Mouse (Mus musculus): ENCODE measurements at regions not wholly inside any gene's neighbourhood (a gene's known extent, or its start where the extent isn't known, plus 50 kb on each side); places are given as distances from the start of the nearest gene placed in this dataset.

DNA sequence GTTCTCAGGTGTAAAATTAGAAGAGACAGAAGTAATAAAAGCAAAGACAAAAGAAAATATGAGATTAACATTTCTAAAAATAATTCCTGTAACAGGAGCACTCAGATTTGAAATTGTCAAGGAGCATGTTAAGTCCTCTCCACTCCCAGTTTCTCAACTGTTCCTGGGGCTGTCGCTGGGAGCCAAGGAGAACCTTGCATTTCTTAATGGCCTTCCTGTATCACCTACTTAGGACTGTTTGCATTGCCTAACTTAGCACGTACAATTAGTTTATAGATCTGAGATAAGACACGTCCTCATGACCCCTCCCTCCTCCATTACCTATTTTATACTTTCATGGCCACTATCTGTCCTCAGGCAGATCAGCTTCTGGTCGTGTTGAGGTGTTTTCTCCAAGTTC, 360.8 kb downstream of the Kcnj2 start:
- ATAC-seq (replicated peaks; ENCODE audit: poor library complexity), result no peak

DNA sequence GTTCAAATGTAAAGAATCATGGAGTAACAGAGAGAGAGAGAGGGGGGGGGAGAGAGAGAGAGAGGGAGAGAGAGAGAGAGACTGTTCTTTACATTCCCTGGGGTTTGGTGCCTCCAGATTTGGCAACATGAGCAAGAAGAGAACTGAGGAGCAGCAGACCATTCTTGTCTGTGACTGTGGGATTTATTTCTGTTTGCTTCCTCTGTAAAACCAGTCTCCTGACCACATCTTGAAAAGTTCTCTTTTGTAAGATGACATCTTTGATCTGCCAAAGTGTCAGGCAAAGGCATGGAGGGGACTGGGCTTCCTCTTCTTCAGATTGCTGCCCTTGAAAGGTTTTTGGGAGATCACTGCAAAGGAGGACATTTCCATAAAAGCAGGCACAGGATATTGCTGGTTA, 376.3 kb downstream of the Kcnj2 start:
- peak; percentile 52 for ATAC-seq (replicated peaks; ENCODE audit: poor library complexity)

DNA sequence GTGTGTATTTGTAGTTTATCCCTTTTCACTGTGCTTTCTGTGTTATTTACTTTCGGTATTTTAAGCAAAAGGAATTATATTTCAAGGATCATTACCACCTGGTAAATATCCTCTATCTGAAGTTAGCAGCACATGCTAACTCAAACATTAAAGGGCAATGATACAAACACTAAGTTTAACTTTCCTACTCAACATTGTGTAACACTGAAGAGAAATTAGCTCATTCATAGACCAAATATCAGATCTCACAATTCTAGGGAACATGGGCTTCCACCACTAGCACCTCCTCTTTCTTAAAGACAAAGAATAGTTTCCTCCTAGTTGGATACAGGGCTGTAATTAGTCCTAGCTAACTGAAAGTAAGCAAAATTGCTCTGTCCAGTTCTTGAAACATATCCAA, 377.4 kb downstream of the Kcnj2 start:
- peak; percentile 27; the same call in 1 of the 2 replicates for ATAC-seq (replicated peaks; ENCODE audit: poor library complexity)

DNA sequence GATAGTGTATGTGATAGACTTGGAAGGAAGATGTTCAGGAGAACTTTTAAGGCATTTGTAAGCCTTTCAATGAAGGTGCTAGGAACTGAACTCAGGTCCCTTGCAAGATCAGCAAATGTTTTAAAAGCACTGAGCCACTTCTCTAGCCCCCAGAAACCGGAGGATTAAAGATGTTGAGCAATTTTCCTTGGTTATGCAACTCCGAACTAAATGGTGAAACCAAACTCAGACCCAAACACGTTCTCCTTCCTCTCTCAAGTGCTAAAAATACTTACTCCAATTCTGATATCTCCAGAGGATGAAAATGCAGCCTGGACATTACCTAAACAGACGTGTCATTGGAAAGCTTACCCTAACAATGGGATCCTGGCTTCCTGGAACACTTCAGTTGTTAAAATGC, 378.8 kb downstream of the Kcnj2 start:
- ATAC-seq (replicated peaks; ENCODE audit: poor library complexity), result peak; percentile 61

DNA sequence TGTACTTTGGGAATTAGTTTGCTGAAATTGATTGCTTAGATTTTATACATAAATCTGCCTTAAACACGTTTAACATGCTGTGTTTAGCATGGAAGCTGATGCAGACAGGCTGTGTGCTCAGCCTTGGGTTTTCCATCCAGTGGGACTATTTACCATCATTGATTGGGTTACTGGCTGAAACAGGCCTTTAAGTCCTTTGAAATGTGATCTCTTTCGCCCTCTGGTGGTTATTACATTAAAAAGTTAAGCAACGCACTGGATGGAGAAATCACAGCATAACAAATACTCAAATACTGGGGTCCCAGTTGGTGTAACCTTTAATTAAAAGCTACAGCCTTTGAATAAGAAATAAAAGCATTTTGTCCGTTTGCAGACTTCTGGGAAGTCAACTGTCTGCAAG, 379.8 kb downstream of the Kcnj2 start:
- ATAC-seq (replicated peaks; ENCODE audit: poor library complexity), result peak; percentile 75

DNA sequence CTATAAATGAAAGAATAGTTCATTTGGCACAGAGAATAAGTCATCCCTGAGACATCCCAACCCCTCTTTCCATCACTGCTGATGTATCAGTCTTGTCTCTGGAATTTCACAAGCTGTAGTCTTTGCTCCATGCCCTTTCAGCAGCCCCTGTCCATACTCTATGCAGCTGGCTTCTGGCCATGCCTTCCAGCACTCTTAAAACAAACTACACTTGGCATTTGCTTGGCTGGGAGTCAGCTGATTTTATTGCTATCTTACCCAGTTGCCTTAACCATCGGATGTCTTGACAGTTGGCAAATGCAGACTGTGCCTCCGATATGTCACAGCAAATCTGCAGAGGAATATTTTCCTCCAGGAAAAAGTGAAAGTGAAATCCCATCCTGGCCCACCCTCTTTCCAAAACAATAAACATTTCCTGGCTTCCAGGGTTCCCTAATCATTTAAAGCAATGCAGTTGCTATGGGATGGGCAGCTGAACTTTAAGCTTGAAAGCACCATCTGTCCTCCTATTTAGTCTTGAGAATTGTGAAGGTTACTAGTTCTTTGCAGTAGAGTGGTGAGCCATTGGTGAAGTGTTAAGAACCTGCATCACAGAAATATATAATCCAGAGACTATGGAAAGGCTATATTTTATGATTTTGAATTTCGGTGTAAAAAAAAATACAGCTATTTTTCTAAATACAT, 385.0 kb downstream of the Kcnj2 start:
- ATAC-seq (replicated peaks; ENCODE audit: poor library complexity), result no peak

DNA sequence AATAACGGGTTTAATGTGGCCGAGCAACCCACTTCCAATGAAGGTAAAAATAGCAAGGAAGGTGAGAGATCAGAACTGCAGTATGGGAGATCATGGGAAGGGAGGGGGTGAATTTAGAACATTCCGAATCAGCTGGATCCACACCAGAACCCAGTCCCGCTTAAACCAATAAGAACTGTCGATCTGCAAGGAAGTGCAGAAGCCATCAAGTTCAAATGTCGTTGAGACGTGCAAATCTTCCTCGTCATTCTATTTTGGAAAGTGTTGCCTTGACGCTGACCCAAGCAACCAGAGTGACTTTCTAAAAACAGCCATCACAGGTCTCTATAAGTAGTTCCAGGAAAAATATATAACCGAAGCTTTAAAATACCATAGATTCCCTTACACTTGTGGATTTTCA, 394.1 kb downstream of the Kcnj2 start:
- ATAC-seq (replicated peaks; ENCODE audit: poor library complexity), result no peak

DNA sequence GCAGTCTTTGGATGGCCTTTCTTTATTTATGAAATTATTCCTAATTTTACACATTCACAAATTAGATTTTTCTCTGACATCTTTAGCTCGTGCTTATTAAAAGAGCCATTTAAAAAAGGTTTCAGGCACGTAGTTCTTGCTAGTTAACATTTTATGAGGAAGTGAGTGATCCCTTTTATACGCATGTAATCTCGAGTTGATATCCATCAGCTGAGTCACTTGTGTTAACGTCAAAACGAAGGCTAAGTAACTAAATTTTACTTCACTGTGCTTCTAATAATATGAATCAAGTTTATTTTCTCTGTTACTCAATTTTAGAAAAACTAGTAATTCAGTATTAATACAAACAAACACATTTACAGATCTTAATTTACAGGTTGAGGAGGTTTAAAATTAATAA, 419.0 kb downstream of the Kcnj2 start:
- ATAC-seq (replicated peaks; ENCODE audit: poor library complexity), result no peak

DNA sequence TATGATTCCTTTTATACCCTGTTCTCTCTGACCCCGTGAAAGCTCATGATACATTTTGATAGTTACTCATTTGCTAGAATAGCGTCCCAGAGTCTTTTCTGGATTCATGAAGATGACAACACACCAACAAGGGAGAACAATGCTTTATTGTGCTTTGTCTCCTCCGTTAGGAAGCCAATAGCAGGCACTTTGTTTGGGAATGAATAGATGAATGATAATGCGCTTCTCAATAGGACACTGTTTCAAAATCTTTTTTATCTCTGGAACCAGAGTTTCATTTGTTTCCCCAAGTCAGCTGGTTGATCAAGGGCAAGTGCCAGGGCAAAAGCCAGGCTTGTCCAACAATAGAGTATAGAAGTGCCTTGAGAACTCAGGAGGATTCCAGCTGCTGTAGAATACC, 446.5 kb downstream of the Kcnj2 start:
- ATAC-seq (replicated peaks; ENCODE audit: poor library complexity), result no peak

DNA sequence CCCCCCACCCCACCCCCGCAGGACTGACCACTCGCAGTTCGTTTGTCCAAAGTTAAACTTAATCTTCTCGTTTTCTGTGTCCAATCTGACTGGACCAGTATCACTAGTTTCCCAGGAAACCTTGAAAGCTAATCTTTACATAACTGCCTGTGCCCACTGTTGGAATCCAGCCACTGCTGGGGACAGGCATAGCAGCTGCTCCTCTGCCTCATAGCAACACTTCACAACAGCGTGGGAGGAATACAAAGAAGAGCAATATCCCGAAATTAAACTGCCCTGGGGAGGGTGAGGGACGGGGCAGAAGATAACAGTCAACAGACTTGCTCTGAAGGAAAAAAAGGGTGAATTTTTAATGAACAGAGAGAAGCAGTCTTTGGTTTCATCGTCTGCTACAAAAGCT, 456.8 kb downstream of the Kcnj2 start:
- no peak for ATAC-seq (replicated peaks; ENCODE audit: poor library complexity)

DNA sequence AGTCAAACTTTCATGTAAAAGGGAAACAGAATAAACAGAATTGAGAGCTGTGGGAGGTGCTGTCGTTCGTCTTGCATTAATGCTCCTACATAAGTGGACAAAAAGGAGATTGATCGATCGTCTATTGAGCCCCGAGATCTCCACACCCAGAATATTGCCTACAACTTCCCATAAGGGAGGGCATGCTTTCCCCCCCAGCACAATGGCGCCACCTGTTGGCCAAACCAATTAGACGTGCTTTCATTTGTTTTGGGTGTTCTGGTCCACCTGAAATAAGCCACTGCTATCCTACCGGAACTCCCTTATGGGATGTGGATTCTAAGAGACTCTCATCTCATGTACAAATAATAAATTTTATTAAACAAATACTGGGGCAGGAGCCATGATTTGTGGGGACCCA, 457.5 kb downstream of the Kcnj2 start:
- peak; percentile 93 for ATAC-seq (replicated peaks; ENCODE audit: poor library complexity)

DNA sequence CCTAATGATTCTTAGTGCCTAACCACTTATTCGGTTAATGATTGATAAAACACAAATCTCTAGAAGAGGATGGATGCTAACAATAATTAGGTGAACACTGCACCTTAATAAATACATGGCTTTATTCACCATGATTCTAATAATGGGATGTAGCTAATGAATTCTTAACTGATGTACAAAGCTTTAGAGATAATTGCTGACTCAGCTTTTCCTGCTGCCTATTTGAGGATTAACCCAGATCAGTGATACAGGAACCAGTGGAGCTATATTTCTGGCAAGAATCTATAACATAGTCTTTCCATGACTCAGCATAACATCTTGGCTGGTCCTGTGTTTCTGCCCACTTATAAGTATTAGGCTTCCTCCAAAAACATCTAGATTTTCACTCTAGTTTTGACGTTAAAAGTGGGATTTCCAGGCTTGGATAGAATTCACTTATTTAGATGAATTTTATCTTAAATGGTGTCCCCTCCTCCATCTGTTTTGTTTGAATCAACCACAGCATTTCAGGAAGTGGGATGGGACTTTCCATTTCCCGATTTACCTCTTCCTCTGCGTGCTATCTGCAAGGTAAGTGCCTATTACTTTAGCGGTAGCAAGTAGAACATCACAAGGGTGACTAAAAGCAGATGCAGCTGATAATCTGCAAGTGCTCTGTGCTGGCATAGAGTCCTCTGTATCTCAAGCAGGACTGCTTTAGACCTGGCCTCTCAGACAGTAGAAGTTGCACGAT, 460.2 kb downstream of the Kcnj2 start:
- no peak; the same call in 1 of the 2 replicates for ATAC-seq (replicated peaks; ENCODE audit: poor library complexity)

DNA sequence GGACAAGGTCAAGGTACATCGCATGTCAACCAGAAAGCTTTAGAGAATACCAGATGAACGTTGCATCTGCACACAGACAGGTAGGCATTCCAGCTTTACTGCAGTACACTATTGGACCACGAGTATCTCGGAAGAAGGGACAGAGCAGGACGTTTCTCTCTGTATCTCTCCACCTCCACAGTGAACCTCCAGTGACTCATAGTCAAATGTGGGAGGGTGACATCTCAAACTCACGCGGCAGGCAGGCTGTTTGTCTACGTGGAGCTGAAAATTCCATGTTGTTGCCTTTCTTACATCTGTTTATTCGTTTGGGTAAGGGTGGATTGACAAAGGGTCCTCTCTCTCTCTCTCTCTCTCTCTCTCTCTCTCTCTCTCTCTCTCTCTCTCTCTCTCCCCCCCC, 463.6 kb downstream of the Kcnj2 start:
- ATAC-seq (replicated peaks; ENCODE audit: poor library complexity), result no peak

DNA sequence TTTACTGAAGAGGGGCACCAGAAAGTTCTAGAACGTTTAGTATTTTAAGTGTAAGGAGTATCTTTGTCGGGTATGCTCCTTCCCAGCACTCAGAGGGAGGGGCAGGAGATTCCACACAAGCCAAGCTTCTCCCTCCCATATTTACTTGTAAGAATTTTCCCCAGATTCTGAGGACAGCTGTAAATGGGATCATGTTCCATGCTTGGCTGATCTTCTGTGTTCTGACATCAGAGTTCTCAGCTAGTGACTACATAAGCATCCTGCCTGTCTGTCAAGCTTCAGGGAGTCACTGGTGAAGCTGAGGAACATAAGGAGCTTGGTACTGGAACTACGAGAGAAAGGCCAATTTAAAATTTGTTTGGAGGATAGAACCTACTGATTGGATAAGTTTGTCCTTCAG, 464.9 kb downstream of the Kcnj2 start:
- no peak for ATAC-seq (replicated peaks; ENCODE audit: poor library complexity)

DNA sequence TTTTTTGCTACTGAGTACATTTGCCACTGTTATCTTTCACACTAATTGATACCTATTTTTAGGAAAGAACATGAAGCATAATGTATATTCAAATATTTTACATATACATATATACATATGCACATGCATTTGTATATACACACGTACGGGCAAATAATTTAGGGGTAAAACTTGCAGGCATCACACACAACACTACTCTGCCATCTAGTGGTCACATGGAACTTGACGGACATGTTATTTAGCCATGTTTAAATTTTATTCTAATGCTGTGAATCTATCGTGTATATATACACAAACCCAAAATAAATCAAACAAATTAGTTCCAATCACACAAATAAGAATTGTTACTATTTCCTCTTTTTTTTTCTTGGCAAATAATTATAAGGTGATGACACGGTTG, 466.5 kb downstream of the Kcnj2 start:
- peak; percentile 72 for ATAC-seq (replicated peaks; ENCODE audit: poor library complexity)

DNA sequence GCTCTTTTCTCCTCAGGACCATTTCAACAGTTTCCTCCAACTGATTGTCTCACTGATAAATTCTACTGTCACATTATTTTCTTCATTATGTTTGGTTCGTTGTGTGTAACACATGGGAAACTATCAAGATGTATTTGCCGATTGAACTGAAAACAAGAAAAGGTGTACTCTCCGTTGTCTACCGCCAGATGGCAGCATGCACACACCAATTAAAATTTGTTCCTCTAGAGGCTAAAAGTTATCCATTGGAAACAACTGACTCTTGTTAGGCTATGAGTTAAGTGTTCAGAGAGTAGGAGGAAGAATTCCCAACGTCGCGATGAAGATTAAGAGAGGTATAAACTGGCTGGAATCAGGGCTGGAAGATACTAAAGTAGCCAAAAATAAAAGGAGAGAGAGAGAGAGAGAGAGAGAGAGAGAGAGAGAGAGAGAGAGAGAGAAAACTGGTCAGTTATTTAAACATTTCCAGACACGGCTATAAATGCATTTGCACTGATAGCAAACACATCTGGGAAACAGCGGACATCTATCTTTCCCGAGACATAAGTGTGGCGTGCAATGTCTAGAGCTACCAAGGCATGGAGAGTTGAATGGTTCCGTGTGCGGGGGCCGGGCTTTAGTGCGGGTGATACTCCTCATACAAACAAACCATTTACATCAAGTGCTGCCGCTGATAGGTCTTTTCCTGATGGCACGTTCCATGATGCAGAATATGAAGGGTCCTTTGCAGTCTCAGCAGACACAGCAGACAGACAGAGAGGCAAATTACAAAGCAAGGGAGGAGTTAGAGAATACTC, 470.3 kb downstream of the Kcnj2 start:
- ATAC-seq (replicated peaks; ENCODE audit: poor library complexity), result peak; percentile 82

DNA sequence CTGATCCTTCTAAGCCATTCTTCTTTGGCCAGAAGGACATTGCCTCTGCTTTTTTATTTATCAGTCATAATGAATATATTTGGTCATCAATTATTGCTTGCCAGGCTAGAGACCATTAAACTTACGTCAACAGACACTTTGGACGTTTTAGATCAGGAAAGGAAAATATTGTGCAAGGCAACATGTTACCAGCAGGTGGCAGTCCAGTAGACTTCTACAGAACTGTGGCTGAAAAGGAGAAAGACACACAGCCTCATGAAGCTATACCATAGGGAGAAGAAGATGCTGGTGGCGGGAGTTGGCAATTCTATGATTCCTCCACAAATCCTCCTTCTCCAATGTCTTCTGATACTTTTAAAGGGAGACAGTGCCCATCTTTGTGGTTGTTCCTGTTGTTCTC, 471.7 kb downstream of the Kcnj2 start:
- ATAC-seq (replicated peaks; ENCODE audit: poor library complexity), result peak; percentile 85

DNA sequence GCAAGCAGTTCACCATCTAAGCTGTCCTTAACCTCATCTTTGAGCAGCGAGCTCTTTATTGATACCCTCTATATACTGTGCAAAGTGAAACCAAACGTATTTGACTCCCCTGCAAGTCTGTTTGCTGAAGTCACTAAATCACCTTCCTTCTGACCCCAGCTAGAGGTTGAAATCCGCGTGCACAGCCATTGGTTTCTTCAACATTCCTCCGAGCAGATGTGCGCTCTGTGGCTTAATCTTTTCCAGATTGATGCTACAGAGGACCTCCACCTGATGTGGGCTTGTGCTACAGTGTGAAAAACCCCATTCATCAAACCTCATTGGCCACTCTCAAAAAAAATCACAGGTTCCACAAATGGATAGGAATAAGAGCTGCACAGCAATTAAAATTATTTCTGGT, 474.0 kb downstream of the Kcnj2 start:
- ATAC-seq (replicated peaks; ENCODE audit: poor library complexity), result no peak

DNA sequence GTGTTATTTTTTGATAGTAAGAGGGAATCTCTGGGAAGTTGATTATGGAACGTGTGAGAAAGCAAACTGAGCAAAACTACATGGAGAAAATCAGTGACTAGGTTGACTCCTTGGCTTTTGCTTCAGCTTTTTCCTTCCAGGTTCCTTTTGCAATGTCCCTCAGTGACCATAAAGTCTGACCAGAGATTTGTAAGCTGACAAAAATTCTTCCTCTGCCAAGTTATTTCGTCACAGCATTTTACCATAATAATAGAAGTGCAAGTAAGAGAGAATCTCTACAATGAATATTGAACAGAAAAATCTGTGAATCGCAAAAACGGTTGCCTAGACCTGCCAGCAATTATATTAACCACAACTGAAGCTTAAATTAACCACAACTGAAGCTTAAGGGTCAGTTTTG, 479.3 kb downstream of the Kcnj2 start:
- no peak for ATAC-seq (replicated peaks; ENCODE audit: poor library complexity)

DNA sequence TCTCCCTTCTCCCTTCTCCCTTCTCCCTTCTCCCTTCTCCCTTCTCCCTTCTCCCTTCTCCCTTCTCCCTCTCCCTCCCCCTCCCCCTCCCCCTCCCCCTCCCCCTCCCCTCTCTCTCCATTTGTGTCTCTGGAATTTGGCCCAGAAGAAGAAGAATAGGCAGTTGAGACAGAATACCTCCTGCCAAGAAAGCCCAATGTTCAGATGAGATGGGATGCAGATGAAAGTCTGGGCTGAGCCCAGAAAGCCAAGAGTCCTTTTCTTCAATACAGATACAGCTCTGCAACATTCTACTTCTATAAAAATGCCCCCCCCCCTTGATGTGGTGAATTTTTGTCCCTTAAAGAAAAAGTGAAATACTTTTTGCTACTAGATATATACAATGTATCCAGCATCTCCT, 489.2 kb downstream of the Kcnj2 start:
- ATAC-seq (replicated peaks; ENCODE audit: poor library complexity), result no peak

DNA sequence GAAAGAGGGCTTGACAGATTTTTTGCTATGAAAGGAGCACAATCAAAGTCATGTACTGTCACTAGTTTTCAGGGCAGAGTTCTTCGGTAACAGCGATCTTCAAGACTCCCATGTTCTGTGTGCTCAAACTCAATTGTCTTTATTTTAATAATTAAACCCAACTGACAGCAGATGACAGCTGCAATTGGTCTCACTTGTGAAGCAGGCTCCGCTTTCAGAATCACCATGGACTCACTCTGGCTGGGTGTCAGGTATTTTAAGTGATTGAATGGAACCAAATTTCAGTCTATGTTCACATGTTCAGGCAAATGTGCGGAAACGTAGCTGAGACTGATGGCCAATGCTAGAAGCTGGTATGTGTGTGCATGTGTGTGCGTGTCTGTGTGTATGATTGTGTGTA, 489.7 kb downstream of the Kcnj2 start:
- ATAC-seq (replicated peaks; ENCODE audit: poor library complexity), result no peak
